Mouse (Mus musculus) left cerebral cortex, adult 18-20 months (tissue): ENCODE results near the gene Aldh18a1. TPM values are rescaled to one million over a fixed set of nuclear protein-coding genes. Genes with fewer than 3 reads are reported as not detected.
"Not testable (repeated sequence)": the region's sequence is repeated elsewhere in the genome, so short reads cannot be mapped to it uniquely, and the experiment has no call there.

Experiments
- DNase-seq, 2 experiments: peaks; one replicate each; pipeline ENCODE4 v3.0.0; 2021 to 2022; ENCODE audit warnings: low spot score in 2 of 2, mixed read lengths in 1 of 2
- total RNA-seq, 2 experiments: library from RNA; stranded (reverse); gene quantifications; 2 replicates each; pipeline ENCODE4 v1.2.3; 2021

Aldh18a1 gene
- total RNA-seq, 2 experiments from 2014 or later = 22.5 to 28.9 TPM

GRCm38 (mm10) chr19:40587491-40588292 is 571 bp downstream of the Aldh18a1 start:
- DNase-seq = no peak

DNA sequence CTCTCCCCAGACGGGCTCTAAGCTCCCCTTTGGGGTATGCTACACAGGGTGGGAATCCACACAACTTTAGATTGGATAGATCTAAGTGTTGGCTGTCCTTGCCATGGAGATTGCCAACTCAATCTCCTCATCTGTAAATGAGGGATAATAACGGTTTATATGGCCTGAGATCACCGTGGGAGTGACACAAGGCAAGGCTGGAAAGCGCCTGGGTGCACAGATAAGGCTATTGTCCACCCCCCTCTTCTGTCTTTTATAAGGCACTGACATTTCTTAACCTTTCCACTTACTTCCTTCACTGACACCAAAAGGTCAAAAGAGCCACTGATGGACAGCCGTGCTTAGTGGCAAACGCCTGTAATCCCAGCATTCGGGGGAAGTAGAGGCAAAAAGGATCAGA is 1.4 kb downstream of the Aldh18a1 start:
- no peak for DNase-seq

DNA sequence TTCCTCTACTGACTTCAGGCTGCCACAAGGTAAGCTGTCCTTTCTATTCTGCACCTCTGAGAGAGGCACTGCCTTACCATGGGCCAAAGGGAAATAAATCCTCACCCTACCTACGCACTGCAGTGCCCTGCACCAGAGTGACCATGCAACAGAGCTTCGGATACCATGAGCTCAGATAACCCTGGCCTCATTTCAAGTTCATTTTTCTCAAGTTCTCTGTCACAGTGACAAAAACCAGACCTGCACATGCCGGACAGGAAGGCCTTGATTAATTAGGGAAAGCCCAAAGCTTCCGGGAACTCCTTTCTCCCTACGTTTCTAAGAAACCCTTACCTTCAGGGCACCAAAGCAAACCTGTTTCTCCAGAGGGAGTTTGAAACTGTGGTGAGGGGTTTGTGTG is 6.6 kb downstream of the Aldh18a1 start:
- no peak for DNase-seq

DNA sequence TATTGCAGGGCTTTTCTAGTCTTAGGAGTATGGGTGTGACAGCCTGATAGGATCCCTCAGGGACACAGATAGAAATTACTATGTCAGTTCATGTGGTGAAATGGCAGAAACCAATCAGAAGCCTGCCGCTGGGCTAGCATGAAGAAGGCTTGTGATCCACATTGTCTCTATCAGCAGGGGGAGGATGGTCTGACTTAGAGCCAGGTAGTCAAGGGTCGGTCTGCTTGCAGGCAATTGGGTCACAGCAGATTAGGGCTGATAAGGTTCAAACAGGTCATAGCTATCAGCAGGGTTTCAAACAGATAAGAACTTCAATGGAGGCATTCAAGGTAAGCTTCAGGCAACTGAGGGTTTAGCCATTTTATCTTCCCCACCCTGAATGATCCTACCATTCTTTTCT is 7.4 kb downstream of the Aldh18a1 start:
- DNase-seq = no peak

GRCm38 (mm10) chr19:40575438-40575837 is 12.8 kb downstream of the Aldh18a1 start:
- DNase-seq = no peak

DNA sequence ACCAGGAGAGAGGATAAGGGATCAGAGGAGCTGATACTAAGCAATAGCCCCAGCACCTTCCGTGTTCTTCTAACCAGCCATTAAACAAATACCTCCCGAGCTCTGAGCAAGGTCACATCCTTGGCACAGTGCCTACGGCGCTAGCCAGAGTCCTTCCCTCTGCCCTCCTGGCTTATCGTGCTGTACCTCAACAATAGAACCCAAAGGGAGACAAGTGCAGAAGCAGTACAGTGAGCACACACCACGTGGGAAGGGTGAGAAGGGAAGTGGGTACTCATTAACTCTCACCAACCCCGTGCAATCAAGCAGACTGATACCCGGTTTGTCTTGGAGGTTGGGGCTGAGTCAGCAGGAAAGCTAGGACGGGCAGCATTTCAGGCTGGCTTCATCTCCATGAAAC is 17.5 kb downstream of the Aldh18a1 start:
- DNase-seq = no peak

- no peak for DNase-seq
These were observed 20.6 kb downstream of the Aldh18a1 start for GRCm38 (mm10) chr19:40567616-40568015.

GRCm38 (mm10) chr19:40563880-40564645 is 24.2 kb downstream of the Aldh18a1 start:
- DNase-seq = no peak

- DNase-seq = not testable (repeated sequence)
These were observed 26.7 kb downstream of the Aldh18a1 start for GRCm38 (mm10) chr19:40561521-40561920.

GRCm38 (mm10) chr19:40556029-40556428 is 32.2 kb downstream of the Aldh18a1 start:
- DNase-seq = no peak

- DNase-seq = no peak
These were observed 33.1 kb downstream of the Aldh18a1 start for GRCm38 (mm10) chr19:40555136-40555535.

GRCm38 (mm10) chr19:40554343-40554742 is 33.9 kb downstream of the Aldh18a1 start:
- no peak for DNase-seq

DNA sequence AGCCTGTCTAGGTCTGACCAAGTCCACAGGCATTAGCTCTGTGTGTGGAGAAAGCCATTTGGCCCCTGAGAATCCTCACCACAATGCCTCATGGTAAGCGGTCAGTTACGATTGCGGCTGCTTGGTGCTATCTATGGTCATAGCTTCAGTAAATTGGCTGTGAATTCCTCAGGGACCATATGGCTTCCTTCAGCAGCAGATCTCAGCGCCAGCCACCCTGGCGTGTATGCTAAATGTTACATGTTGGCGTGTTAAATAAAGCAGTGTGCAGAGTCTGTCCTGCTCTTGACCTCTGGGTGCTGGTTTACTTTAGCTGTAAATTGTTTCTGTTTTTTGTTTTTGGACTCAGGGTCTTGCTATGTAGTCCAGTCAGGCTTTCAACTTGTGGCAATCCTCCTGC is 34.4 kb downstream of the Aldh18a1 start:
- DNase-seq = peak in 1 of 2 experiments; percentile 19

- no peak for DNase-seq
These were observed 35.1 kb downstream of the Aldh18a1 start for GRCm38 (mm10) chr19:40553014-40553789.

GRCm38 (mm10) chr19:40549516-40550135 is 38.6 kb downstream of the Aldh18a1 start:
- no peak for DNase-seq

GRCm38 (mm10) chr19:40548796-40549515 is 39.3 kb downstream of the Aldh18a1 start:
- DNase-seq = no peak

GRCm38 (mm10) chr19:40548386-40548785 is 39.9 kb downstream of the Aldh18a1 start:
- no peak for DNase-seq

- peak; percentile 65 to 71 for DNase-seq
These were observed 43.4 kb downstream of the Aldh18a1 start for GRCm38 (mm10) chr19:40544856-40545255.

- no peak for DNase-seq
These were observed 45.5 kb downstream of the Aldh18a1 start for GRCm38 (mm10) chr19:40542776-40543175.

DNA sequence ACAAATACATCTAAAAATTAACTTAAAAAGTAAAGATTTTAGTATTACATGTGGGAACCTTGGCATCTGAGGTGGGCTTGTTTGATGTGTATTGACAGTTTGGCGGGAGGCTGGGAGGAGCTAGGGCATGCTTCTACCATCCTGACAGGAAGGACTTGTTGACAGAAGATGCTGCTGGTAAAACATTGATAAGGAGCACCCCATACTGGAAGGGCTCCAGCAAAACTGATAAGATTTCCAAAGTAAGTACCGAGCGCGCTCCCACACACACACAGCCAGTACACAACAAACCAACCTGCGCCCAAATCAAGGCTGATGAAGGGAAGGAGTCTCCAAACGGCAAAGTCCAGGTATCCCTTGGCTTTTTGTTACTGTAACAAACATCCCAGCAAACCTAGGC is 51.7 kb downstream of the Aldh18a1 start:
- no peak for DNase-seq
